Mouse (Mus musculus) cerebral cortex, adult 2 months (tissue): Measurements from ENCODE around the gene Psme1.

Source experiments
- WGBS: fragments of 180-500 bp; shearing (Covaris S2); methylation state at CpG from one replicate; pipeline ENCODE4 v1.1.7; 2018; 5-methylcytosine and 5-hydroxymethylcytosine counted together

Gene Psme1

GRCm38 (mm10) chr14:55575302-55575701 lies 2.6 kb upstream of the Psme1 start, which contains the start of gene Fitm1:
Fitm1 (plus strand) TSS chr14:55575617.
- 76% methylated on average over 8 of the region's 8 CpGs for WGBS

DNA sequence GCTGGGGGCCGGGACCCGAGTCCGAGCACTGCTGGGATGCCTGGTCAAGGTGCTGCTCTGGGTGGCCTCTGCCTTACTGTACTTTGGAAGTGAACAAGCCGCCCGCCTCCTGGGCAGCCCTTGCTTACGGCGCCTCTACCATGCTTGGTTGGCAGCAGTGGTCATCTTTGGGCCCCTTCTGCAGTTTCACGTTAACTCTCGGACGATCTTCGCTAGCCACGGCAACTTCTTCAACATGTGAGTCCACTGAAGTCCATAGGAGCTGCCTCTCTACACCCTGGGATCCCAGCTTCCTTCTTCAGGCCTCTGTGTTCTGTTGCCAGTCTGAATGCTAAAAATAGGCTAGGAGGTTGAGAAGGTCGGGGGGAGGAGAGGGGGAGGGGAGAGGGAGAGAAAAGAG lies 2.2 kb upstream of the Psme1 start:
- WGBS = 79% methylated on average over 13 of the region's 13 CpGs

DNA sequence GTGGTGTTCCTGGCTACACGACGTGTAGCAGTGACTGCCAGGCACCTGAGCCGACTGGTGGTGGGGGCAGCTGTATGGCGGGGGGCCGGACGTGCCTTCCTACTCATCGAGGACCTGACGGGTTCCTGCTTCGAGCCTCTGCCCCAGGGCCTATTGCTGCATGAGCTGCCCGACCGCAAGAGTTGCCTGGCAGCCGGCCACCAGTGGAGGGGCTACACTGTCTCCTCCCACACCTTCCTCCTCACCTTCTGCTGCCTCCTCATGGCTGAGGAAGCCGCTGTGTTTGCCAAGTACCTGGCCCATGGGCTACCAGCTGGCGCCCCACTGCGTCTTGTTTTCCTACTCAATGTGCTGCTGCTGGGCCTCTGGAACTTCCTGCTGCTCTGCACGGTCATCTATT lies 1.5 kb upstream of the Psme1 start:
- WGBS = 67% methylated on average over 16 of the region's 16 CpGs

DNA sequence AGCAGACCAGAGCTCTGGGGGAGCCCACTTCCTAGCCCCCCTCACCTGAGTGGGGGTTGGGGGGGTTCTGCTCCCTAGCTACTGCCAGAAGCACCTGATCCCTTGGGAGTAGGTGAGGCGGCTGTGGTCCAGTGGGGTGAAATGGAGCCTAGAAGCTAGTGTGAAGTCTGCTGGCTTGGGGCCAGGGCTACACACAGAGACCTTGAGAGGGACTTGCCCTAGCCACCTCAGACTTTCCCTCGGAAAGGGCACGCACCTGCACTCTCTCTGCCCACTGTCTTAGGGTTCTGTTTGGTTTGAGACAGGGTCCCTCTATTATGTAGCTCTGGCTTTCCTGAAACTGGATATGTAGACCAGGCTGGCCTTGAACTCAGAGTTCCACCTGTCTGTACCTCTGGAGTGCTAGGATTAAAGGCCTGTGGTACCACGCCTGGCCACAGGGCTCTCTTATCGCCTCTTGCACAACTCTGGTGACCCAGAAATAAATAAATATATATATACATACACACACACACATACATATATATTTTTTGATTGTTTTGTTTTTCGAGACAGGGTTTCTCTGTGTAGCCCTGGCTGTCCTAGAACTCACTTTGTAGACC lies 846 bp downstream of the Psme1 start:
- WGBS = 37% methylated on average over 6 of the region's 6 CpGs

DNA sequence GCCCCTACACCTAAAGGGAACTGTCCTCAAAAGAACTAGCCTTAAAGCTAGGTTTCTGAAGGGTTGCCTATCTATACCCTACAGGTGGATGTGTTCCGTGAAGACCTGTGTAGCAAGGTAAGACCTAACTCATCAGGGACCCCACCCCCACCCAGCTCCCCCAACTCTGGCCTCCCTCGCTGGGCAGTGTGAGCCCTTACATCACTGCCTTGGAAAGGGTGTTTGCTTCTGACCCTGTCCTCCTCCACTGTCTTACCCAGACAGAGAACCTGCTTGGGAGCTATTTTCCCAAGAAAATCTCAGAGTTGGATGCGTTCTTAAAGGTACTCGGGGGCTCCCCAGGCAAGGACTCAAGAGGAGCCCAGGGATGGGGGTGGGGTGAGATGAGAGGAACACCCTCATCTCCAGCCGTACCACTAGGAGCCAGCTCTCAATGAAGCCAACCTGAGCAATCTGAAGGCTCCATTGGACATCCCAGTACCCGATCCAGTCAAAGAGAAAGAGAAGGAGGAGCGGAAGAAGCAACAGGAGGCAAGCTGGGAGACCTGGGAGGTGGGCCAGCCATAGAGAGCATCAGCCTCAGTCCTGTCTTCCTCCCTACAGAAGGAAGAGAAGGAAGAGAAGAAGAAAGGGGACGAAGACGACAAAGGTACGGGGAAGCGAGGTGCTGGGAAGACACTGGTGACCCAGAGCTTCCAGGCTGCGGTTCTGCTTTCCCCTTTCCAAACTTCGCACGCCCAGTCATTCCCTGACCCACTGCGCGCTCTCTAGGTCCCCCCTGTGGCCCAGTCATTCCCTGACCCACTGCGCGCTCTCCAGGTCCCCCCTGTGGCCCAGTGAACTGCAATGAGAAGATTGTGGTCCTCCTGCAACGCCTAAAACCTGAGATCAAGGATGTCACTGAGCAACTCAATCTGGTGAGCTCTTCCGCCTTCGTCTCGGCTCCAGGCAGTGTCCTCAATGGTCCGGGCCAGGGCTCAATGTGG lies 1.9 kb downstream of the Psme1 start:
- 85% methylated on average over 23 of the region's 23 CpGs for WGBS

GRCm38 (mm10) chr14:55580731-55581130 lies 2.8 kb downstream of the Psme1 start:
- 93% methylated on average over 16 of the region's 16 CpGs for WGBS

GRCm38 (mm10) chr14:55581981-55582681 lies 4.2 kb downstream of the Psme1 start:
- WGBS = 75% methylated on average over 9 of the region's 9 CpGs

- WGBS = 40% methylated on average over 5 of the region's 5 CpGs
Observed at GRCm38 (mm10) chr14:55584303-55584701, 6.4 kb downstream of the Psme1 start.

- 5% methylated on average over 43 of the region's 43 CpGs for WGBS
Observed at GRCm38 (mm10) chr14:55584702-55585565, 7.0 kb downstream of the Psme1 start, which contains the start of gene Emc9. Emc9 (minus strand) TSS chr14:55585302.

- 76% methylated on average over 6 of the region's 6 CpGs for WGBS
Observed at GRCm38 (mm10) chr14:55585566-55585960, 7.6 kb downstream of the Psme1 start.

- 99% methylated on average over 2 of the region's 2 CpGs for WGBS
Observed at GRCm38 (mm10) chr14:55586149-55586548, 8.2 kb downstream of the Psme1 start.

DNA sequence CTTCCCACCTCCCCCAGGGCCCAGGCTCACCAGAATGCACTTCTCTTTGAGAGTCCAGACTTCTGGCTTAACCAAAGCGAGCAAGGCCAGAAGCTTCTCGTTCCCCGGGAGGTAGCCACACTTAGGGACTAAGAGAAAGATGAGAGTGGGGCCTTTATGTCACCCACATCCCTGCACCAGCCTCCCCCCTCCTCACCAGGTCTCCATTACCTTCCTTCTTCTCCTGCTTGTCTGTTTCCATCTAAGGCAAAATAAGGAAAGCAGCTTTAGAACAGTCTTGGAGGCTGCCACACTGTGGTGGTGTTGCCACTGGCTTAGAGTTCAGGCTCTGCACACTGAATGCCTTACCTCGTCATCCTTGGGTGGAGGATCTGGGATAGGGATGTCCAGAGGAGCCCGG lies 11.3 kb downstream of the Psme1 start:
- 90% methylated on average over 5 of the region's 5 CpGs for WGBS

DNA sequence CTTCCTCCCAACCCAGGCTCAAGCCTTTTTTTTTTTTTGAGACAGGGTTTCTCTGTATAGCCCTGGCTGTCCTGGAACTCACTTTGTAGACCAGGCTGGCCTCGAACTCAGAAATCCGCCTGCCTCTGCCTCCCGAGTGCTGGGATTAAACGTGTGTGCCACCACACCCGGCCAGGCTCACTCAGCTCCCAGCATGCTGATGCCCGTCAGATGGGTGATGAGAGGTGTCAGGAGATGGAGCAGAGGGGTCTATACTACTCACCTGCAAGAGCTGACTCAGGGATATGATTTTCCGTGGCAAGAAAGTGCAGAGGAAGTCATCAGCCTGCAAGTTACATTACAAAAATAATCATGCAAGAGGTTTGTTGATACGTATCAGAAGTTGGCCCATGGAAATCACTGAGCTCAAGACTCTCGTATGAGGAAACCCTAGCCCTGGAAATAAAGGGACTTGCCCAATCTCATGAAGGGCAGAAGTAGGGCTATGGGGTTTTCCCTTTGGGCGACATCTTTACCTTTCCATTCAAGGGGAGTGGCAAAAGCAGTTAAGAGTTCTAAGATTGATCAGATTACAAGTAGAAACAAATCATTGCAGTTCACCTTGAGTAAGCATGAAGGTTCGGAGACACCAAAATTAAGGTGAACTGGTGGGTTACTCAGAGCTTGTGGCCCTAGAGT lies 12.0 kb downstream of the Psme1 start:
- 87% methylated on average over 11 of the region's 11 CpGs for WGBS

- WGBS = under 1% methylated on average over 22 of the region's 22 CpGs
Observed at GRCm38 (mm10) chr14:55590748-55591330, 12.9 kb downstream of the Psme1 start, which contains the start of gene Psme2. Psme2 (minus strand) TSS chr14:55591113.

DNA sequence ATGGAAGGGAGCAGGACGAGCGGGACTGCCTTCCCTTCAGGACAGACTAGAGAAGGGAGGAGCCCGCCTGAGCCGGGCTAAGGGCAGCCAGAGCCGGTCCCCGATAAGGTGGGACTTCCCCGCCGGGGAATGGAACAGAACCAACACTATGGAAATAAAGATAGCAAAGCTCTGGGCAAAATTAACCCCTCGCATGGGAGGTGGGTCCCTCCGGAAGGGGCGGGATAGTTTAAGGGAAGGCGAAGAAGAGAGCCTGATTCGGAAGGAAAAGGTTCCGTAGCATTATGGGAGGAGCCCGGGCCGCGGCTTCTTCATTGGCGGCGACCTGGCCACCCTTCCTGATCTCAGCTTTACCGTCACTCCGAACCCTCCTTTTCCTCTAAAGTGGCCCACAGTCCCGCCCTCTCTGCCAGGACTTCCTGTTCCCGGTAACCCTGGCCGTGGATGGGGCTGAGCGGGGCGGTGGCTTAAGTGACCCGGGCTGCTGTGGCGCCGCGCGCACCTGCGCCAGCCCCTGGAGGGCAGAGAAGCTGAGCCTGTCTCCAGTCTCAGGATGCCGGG lies 13.5 kb downstream of the Psme1 start, which contains the start of gene Rnf31:
Gene Rnf31 (plus strand): TSS at position 378 of the 561 bp plus-strand sequence.
- under 1% methylated on average over 33 of the region's 33 CpGs for WGBS

GRCm38 (mm10) chr14:55592226-55592625 lies 14.3 kb downstream of the Psme1 start:
- 3% methylated on average over 16 of the region's 16 CpGs for WGBS

GRCm38 (mm10) chr14:55596036-55596690 lies 18.2 kb downstream of the Psme1 start:
- WGBS = 68% methylated on average over 13 of the region's 13 CpGs

GRCm38 (mm10) chr14:55598521-55599390 lies 20.8 kb downstream of the Psme1 start:
- WGBS = 96% methylated on average over 21 of the region's 21 CpGs
